Mouse (Mus musculus) liver, postnatal 0 days (tissue): ENCODE results near the gene Tmem205.

Source experiments
- CTCF ChIP-seq: sonication (generic); IDR thresholded peaks from 2 replicates; pipeline ENCODE4 v1.5.1; 2016; ENCODE audit warnings: antibody characterized with exemption, low read depth
- EP300 ChIP-seq: IDR thresholded peaks from 2 replicates; pipeline ENCODE4 v1.6.1; 2016; ENCODE audit warnings: antibody characterized with exemption, low read depth, mild to moderate bottlenecking

- no peak for TF ChIP-seq CTCF
- peak; percentile 65 for TF ChIP-seq EP300
These were observed at the start of gene Tmem205, which contains the start of gene Ccdc159 for GRCm38 (mm10) chr9:21927208-21927753.
